Mouse (Mus musculus): ENCODE measurements around the gene Ost4.

- TF ChIP-seq CTCF (IDR thresholded peaks at IDR 0.05; ENCODE audit: low read depth) (no peak), EP300 (IDR thresholded peaks at IDR 0.05; ENCODE audit: low read depth) (no peak)
Observed at GRCm38 (mm10) chr5:30910481-30910880, 2.9 kb upstream of the Ost4 start.

Data from heart, postnatal 0 days (tissue).